Mouse (Mus musculus): ENCODE measurements around the gene Abl1.

GRCm38 (mm10) chr2:31750133-31750532 lies 62.0 kb downstream of the Abl1 start:
- TF ChIP-seq CTCF (IDR thresholded peaks at IDR 0.05; ENCODE audit: low read depth): no peak
- TF ChIP-seq EP300 (IDR thresholded peaks at IDR 0.05; ENCODE audit: low read depth): no peak
